Mouse (Mus musculus) kidney, adult 9 months (tissue): ENCODE data around the gene Sap18.
"Not testable (repeated sequence)": the region's sequence is repeated elsewhere in the genome, so short reads cannot be mapped to it uniquely, and the experiment has no call there.

Experiments
- DNase-seq: peaks from one replicate; pipeline ENCODE4 v3.0.0; 2022

The Sap18 gene

GRCm38 (mm10) chr14:57797991-57798931 lies at the start of gene Sap18:
Gene Sap18, plus strand, starts transcription at chr14:57798180.
- peak; percentile 99 for DNase-seq

GRCm38 (mm10) chr14:57749501-57749900 lies 48.5 kb upstream of the Sap18 start:
- DNase-seq: no peak

GRCm38 (mm10) chr14:57751006-57751405 lies 47.0 kb upstream of the Sap18 start:
- DNase-seq: not testable (repeated sequence)

- no peak for DNase-seq
Measured at GRCm38 (mm10) chr14:57753351-57753992, 44.5 kb upstream of the Sap18 start.

- DNase-seq: no peak
Measured at GRCm38 (mm10) chr14:57755661-57756060, 42.3 kb upstream of the Sap18 start.

GRCm38 (mm10) chr14:57756094-57756493 lies 41.9 kb upstream of the Sap18 start:
- no peak for DNase-seq

GRCm38 (mm10) chr14:57758237-57758636 lies 39.7 kb upstream of the Sap18 start, which contains the start of gene Lats2:
Gene Lats2, minus strand, starts transcription at chr14:57758388.
- no peak for DNase-seq

GRCm38 (mm10) chr14:57760447-57761412 lies 37.2 kb upstream of the Sap18 start:
- DNase-seq: peak; percentile 17

GRCm38 (mm10) chr14:57769102-57769501 lies 28.9 kb upstream of the Sap18 start:
- peak; percentile 18 for DNase-seq

- DNase-seq: no peak
Measured at GRCm38 (mm10) chr14:57772157-57772815, 25.7 kb upstream of the Sap18 start.

- DNase-seq: no peak
Measured at GRCm38 (mm10) chr14:57787406-57787805, 10.6 kb upstream of the Sap18 start.

- DNase-seq: no peak
Measured at GRCm38 (mm10) chr14:57789311-57789710, 8.7 kb upstream of the Sap18 start.

GRCm38 (mm10) chr14:57789759-57790158 lies 8.2 kb upstream of the Sap18 start:
- DNase-seq: no peak

- DNase-seq: no peak
Measured at GRCm38 (mm10) chr14:57791171-57791570, 6.8 kb upstream of the Sap18 start.

GRCm38 (mm10) chr14:57797551-57797950 lies 429 bp upstream of the Sap18 start:
- DNase-seq: no peak

GRCm38 (mm10) chr14:57803731-57804130 lies 5.8 kb downstream of the Sap18 start:
- no peak for DNase-seq

- DNase-seq: no peak
Measured at GRCm38 (mm10) chr14:57808558-57808957, 10.6 kb downstream of the Sap18 start.

- no peak for DNase-seq
Measured at GRCm38 (mm10) chr14:57810886-57811285, 12.9 kb downstream of the Sap18 start.

- no peak for DNase-seq
Measured at GRCm38 (mm10) chr14:57811844-57812243, 13.9 kb downstream of the Sap18 start.

GRCm38 (mm10) chr14:57820839-57821238 lies 22.9 kb downstream of the Sap18 start:
- no peak for DNase-seq

- peak; percentile 92 for DNase-seq
Measured at GRCm38 (mm10) chr14:57825788-57826751, 28.1 kb downstream of the Sap18 start, which contains the start of the genes Ska3 and Mrpl57. Gene Ska3, minus strand, starts transcription at chr14:57826185. Gene Mrpl57, plus strand, starts transcription at chr14:57826234.
